Mouse (Mus musculus): ENCODE results near the gene Tmem19.

Gene Tmem19

DNA sequence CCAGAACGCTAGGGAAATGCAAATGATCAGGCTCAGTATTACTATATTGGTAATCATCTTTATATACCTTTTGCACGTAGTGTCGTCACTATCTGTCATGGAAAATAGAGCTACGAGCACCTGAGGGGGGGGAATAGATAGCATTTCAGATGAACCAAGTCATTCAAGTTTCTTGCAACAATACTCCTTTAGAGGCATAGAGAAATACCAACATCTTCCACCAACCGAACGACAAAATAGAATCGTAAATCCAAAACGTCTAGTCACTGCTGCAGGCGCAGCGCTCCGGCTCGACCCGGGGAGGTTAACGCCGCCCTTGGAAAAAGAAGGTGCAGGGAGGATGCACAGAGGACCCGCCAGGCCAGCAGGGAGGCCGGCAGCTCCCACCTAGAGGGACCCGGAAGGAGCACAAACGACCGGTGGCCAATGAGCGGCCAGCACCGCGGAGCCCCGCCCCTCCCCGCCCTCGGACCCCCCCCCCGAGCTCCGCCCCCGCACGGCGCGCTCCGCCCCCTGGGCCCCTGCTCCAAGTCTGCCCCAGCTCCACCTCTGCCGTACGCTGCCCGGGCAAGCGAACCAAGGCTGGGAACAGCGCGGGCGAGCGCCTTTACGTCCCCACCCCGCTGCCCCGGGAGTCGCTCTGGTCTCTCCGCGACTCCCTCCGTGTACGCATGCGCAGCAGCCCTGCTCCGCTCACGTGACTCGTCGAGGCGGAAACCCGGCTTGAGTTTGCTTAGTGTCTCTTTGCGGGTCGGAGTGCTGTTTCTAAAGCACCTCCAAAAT, at the start of gene Tmem19:
Gene Tmem19, minus strand, starts transcription at position 662 of the 783 bp plus-strand sequence.
- peak; percentile 97 for DNase-seq

DNA sequence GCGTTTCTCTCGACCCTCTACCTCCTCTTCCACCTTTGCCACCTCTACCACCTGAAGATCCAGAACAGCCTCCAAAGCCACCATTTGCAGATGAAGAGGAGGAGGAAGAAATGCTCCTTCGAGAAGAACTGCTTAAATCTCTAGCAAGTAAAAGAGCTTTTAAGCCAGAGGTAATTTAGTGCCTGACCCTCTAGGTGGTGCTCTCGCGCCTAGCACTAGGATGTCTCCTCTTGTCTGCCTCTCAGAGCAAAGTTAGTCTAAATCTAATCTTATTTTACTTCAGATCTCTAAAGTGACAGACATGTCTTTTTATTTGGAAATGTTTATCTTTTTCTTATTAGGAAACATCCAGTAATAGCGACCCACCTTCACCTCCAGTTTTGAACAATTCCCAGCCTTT, 44.1 kb upstream of the Tmem19 start:
- peak; percentile 55 for DNase-seq

DNA sequence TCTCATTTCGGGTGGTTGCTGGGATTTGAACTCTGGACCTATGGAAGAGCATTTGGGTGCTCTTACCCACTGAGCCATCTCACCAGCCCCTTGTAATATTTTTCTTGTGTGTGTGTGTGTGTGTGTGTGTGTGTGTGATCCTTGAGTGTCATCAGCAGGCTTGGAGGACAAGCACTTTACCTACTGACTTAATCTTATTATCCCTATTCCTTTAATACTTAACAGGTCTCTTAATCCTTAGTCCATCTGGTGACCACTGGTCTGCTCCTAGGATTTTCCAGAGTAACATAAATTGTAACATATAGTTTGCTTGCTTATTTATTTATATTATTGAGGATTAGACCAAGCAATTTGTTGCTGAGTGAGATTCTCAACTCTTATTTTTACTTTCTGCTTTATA, 29.6 kb upstream of the Tmem19 start:
- DNase-seq, result no peak

DNA sequence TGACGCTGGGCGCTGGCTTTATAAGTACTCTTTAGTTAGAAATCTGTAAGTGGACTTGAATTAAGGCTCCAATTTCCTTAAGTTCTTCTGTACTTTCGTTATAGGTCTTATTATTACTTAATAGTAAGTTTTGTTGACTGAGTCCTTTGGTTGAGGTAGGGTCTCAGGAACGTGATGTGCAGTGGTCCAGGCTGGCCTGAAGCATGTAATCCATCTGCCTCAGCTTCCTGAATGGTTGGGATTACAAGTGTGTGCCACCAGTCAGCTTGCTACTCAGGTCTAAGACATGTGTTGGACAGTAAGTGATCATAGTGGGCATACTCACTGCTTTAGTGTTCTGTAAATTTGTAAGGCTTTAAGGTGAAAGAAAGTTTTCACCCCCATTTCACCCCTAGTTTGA, 28.8 kb upstream of the Tmem19 start:
- no peak for DNase-seq

DNA sequence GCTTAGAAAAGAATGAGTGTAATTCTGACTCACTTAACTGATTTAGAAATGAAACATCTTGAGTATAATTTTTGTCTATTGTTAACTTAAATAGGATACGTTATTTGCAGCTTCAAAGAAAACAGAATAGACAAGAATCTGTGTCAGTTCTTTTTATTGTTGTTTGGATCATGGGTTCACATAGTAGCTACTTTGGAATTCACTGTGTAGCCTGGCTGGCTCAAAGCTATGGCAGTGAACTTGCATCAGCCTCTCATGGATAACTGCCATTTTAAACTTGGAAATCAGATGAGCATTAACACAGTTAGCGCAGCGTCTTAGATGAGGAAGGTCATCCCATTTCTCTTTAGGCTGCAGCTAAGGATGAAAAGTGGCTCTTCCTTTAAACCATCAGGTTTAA, 25.6 kb upstream of the Tmem19 start:
- DNase-seq, result no peak

DNA sequence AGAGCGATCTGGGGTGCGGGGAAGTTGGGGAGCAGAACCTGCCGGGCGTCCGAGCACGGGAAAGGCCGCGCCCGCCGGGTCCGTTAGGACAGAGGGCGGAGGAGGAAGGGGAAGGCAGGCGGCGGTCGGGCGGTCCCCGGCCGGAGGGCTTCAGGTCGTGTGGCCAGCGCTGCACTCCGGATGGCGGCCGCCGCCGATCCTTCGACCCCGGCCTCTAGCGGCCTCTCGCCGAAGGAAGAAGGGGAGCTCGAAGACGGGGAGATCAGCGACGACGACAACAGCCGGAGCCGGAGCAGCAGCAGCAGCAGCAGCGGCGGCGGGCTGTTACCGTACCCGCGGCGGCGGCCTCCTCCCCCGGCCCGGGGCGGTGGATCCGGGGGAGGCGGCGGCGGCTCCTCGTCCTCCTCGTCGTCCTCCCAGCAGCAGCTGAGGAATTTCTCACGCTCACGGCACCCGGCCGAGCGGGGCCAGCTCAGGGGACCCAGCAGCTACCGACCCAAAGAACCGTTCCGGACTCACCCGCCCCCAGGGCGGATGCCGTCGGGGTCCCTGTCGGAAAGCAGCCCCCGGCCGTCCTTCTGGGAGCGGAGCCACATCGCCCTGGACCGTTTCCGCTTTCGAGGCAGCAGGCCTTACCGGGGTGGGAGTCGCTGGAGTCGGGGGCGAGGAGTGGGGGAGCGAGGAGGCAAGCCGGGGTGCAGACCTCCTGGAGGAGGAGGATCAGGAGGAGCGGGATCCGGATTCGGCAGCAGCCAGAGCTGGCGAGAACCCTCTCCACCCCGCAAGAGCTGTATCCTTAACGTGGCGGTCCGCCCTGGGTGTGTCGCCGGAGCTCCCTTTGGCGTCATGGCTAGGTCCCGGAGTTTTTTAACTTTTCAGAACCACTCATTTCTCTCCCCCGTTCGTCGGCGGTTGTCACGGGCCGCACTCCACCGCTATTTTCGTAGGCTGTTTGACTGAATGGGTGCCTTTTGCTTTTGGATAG, 23.0 kb upstream of the Tmem19 start:
- DNase-seq, result peak; percentile 55

DNA sequence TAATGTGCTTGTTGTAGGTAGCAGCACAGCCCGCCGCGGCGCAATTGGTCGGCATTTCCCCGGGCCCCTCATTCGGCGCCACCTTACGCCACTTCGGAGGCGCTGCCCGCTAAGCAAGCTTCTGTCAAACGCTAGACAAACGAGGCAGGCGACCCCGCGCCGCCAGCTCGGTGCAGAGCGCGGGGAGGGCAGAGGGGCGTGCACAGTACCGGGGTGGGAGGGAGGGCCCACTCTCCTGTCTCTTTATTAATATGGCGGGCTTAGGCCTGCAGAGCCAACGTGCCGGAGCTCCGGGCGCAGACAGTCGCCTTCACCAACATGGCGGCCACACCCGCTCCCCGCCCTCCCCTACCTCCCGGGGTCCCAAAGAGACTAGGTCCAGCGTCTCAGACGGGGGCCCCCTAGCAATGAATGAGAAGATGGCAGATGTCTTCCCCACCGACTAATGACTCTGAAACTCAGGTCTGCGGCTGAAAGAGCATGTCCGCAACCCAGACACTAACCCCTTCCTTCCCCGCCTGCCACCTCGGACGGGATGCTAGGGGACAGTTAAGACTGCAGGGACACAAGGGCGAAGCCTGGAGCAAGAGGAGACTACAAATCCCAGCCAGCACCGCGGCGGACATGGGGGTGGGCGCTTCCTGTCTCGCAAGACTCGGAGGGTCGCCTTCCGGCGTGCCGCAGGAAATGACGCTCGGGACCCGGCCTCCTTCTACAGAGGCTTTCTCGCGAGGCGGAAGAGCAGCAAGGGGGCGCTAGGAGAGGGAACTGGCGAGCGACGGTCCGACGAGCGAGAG, 22.1 kb upstream of the Tmem19 start, which contains the start of the genes Thap2 and Zfc3h1:
Gene Thap2, minus strand, starts transcription at position 223 of the 797 bp plus-strand sequence.
Gene Zfc3h1, plus strand, starts transcription at position 739 of the 797 bp plus-strand sequence.
- peak; percentile 99 for DNase-seq

DNA sequence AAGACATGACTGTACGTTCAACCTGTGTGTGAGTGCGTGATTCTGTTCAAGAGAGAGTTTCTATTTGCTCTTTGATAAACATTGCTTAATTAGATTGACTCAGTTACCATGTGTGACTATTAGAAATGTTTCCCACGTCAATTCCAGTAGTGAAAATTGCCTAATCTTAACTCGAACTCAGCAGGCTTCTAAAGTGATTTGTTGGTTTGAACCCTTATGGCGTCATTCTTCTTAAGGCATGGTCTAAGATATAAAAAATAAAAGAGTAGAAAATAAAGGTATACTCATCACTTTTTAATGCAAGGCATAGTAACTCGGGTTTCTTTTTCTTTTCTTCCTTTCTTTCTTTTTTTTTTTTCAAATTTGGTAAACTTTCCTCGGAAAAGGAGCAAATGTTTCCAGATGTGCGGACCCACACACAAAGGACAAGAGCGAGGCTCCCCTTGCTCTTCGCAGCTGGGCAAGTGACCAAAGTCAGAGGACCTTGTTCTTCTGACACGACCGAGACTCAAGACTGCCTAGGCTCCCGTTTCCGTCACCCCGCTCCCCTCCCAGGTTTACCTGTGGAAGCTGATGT, 21.4 kb upstream of the Tmem19 start:
- DNase-seq, result no peak

DNA sequence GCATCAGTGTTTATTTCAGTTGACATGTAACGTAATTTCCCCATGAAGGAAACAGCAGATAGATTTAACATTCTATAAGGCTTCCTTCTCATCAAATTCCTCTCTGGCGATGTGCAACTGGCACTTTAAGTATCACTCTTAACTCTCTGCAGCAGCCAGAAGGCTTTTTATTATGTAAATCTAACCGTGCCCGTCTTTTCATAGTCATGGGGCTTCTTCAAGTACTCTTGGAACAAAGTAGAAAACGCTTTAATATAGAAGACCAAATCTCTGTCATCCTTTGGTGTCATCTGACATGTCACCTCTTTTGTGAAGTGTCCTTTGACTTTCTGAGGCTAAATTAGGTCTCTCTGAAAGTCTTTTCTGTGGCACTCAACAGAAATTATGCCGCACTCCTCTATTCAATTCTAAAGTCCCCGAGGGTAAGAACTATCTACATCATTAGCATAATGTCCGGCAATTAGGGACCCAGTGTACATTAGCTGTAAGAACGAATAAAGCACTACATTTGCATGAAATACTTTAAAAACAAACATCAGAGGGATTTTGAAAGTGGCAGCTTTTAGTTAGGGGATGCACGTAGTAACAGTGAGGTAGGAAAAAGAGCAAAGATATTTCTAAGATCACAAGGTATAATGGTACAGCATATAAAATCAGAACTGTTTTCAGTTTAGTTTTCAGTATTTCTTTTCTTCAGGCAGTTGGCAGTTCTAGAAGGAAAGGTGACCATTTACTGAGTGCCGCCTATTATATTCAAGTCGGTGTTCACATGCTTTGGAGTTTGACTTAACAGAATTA, 20.7 kb upstream of the Tmem19 start:
- DNase-seq, result no peak

DNA sequence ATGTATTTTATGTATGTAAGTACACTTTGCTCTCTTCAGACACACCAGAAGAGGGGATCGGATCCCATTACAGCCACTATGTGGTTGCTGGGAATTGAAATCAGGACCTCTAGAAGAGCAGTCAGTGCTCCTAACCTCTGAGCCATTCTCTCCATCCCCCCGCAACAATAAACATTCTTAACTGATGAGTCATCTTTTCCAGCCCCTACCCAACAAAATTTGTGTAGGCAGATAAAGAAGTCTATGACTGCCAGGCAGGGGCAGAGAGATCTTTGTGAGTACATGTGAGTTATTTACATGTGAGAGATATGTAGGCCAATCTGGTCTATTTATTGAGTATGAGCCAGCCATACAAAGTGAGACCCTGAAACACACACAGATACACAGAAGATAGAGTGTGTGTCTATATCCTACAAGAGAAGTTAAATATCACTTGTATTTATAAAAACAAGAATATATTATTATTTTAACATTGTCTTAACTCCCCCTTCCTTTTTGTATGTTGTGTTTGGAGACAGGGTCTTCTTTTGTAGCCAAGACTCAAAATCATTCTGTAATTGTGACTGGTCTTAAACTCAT, 19.3 kb upstream of the Tmem19 start:
- no peak for DNase-seq

DNA sequence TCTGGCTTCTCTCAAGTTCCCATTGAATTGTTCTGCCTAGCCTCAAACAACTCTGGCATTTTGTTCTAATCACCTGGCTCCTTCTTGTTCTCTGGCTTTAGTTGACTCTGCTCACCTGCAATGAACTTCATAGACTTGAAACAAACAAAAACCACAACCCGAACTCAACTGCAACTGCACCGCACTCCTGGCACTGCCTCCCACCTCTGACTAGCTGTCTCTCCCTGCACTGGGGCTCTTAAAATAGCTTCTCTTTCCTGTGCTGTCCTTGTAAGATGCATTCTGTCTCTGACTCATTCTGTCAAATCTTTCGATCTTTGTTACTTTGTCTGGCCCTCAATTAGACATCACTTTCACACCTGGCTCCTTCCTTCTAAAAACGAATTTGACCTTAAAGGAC, 850 bp upstream of the Tmem19 start:
- no peak for DNase-seq

DNA sequence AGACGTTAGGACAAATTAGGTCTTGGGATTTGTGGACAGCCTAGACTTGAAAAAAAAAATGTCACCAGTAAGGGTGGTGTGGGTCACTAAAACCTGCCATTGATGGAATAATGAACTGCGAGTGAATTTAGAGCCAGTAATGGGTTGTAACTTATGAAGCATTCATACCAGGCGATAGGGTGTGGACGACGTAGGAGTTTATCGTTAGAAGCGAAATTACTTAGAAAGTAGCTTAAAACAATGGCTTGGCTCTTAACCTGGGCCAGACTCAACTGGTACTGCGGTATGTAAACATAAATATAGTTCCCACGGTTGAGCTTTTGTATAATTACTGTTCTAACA, 293 bp upstream of the Tmem19 start:
- DNase-seq, result no peak

DNA sequence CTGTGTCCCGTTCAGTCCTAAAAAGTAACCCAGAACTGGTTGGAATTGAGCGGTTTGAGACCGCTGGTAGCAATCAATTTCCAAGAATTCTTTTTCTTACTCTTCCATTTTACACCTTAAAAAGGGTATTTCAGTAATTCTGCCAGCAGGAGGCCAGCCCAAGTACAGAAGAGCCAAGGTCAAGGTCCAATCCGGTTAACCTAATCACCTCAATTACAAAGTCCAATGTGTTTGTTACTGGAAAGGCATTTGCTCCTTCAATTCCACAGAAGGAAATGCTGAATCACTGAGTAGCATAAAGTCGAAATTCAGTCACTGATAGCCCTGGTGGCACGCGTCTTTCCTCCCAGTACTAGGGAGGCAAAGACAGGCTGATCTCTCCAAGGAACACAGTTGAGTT, 3.2 kb downstream of the Tmem19 start:
- DNase-seq, result no peak

DNA sequence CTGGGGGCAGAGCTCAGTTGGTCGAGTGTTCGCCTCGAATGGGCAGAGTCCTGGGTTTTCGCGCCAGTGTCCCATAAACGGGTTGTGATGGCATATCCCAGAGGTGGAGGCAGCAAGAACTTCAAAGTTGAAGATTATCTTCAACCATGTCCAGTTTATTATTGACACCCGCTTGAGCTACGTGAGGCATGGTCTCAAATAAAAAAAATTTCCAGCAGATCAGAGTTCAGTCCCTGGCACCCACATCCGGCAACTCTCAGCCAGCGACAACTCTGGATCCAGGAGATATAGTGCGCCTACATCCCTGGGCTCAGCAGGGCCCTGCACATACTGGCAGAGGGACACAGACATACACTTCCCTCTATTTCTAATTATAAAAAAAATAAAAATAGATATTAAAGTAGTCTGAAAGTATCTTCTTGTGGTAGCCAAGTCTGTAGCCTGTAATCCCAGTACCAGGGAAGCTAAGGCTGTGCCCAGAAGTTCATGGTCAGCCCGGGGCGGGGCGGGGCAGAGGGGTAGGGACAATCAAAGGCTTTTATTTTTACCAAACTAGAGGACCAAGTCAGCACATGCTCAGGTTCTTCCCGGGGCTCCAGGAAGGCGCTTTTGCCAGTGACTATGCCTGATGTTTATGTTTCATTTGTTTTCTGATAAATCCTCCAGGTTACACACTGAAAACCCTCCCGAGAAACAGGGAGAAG, 3.9 kb downstream of the Tmem19 start:
- no peak for DNase-seq

DNA sequence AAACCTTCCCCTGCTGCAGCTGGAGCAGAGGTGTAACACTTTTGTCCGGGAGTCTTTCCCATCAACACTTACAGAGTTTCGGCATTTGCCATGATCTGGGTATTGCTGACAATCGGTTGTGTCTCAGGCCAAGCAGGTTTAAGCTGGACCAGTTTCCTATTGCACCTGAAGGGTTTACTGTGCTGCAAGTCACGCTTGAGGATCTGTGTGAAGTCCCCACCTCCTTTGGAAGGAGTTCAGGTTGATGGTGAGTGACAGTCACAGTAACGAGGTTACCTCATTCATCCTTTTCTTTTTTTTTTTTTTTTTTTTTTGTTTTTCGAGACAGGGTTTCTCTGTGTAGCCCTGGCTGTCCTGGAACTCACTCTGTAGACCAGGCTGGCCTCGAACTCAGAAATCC, 6.2 kb downstream of the Tmem19 start:
- no peak for DNase-seq

DNA sequence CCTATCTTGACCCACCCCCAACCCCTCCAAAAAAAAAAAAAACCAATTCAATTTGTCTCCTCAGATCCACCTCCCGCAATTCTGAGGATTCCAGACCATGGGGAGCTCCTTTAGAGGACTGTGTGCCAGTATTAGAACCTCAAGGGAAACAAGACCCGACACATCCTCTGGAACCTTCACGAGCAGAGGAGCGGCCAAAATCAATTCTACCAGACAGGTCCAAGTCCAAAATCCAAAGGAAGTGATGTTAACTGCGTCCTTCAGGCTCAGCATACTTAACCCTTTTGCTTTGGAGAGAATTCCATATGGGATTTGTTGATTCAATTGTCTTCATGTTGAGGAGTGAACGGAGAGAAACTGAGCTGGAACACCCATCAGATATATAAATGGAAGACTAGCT, 7.3 kb downstream of the Tmem19 start:
- no peak for DNase-seq

DNA sequence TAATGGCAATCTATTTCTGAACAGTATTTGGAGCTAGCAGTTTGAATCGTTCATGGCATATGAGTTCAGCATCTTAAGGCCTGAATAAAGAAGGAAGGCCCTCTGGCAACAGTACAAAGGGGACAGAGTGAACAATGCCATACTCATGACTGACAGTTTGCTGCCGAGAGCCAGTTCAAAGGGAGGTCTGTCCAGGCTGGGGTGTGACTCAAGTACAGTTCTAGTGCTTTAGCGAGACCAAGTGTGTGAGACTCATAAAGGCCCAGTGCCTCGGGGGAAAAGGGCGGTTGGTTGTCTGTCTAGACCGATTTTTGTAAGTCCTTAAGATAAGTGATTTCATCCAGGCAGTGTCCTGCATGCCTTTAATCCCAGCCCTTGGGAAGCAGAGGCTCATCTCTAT, 7.7 kb downstream of the Tmem19 start:
- no peak for DNase-seq

DNA sequence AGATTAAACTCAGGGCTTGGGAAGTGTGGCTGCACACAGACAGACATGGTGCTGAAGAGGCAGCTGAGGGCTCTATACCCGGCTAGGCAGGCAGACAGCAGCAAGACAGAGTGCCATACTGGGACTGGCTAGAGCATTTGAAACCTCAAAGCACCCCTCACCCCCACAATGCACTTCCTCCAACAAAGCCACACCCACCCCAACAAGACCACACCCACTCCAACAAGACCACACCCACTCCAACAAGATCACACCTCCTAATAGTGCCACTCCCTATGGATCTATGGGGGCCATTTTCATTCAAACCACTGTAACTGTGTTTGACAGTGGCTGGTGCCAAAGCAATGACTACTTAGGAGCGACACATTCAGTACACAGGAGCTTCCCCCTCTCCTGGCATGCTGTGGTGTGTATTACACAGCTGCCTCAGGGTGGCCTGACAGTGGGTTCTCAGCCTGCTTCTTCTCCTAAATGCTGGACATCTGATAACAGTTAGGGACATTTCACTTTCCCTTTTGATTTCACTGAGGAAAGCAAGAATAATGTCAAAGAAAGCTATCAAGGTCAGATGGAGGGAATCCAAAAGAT, 11.4 kb downstream of the Tmem19 start:
- no peak for DNase-seq

DNA sequence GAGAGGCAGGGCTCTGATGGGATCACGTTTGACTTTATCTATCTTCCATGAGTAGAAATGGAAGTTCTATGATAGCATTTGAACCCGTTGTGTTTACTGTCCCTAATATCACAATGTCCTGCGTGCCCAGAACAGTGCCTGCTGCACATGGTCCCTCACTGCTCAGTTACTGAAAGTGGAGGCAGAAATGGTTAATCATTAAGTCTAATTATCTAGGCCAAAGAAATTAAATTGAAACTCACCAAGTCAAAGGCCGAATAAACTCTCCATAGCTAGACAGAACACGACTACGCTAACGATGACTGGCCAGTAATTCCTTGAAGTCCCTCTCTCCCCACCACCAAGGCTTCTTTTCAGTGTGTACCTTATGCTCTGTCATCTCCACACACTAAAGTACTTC, 12.8 kb downstream of the Tmem19 start:
- DNase-seq, result no peak

DNA sequence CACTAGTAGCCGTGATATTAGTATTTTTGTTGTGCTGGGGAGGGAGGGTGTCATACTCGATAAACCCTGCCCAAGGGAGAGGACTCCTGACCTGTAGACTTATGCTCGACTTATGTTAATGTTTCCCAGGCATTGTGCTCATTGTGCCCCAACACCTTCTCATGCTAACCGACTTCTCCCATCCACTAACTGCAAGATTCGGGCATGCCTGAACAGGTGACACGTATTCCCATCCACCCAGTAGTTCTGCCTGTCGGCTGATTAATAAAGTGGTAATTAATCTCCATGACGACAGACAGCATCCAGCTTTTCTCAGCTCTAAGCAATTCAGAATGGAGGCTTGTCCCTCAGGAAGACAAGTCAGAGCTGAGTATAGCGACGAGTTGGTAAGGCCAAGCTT, 13.3 kb downstream of the Tmem19 start:
- no peak for DNase-seq
